12 mouse cellular contexts compared by ENCODE assay signal in the genomic region with DNA sequence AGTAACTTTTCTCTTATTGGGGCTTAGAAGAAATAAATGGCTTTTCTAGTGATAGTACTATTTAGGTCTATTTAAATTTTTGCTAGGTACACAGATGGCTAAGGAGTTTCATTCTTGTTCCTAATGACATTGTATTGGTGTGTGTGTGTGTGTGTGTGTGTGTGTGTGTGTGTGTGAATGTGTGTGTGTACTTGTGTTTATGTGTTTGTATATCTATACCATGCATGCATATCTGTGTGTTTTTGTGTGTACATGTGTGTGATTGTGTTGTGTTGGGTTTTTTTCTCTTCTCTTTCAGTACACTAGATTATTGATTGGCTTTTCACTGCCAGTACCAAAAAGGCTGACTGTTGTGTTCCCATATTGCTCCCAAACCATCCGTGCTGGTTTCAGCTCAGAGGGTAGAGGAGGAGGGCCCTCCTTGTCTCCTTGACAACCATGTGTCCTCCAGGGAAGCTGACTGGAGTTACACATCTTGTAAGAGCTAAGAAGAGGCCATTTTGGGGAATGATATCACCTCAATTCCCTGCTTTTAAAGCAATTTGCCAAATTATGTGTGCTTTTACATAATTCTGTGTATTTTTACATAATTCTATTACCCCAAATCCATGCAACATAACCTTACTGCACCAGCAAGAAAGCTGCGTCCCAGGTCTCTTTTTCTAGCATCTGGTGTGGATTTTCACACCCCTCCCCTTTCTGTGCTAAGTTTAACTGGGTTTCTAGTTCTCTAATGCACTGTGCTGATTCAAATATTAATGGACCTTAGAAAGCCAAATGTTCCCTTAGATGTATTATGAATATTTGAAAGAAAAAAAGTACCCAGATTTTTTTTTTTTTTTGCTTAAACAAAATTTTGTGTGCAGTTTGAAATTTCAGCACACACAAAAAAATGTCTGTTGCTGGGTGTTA.
DNase-seq lines count a peak whose midpoint lies in the region; ATAC-seq and TF ChIP-seq lines count a peak whose summit lies in the region.
"Had no signal": no experiment of that assay in that cellular context is flagged by ENCODE, and none has a peak within 500 bp of the region (broad histone marks: within the 10 kb centered on the region; RNA-seq: fewer than 3 reads in every experiment).

No protein-coding gene starts in this region.

- H3K36me3 ChIP-seq in ES-Bruce4 (ENCODE audit: control insufficient read depth, insufficient read depth, low read length, poor library complexity, severe bottlenecking) = peaks cover 3% of the 10 kb centered on the region; the same call in 1 of the 2 replicates
- H3K36me3 ChIP-seq in forebrain, postnatal 0 days (ENCODE audit: insufficient read depth) = no peaks in the 10 kb centered on the region
- no peaks in the 10 kb centered on the region for H3K36me3 ChIP-seq in liver, embryonic 12.5 days
- H3K36me3 ChIP-seq: intestine, embryonic 15.5 days; limb, embryonic 12.5 days had no signal

- WGBS in forebrain, postnatal 0 days = 28% methylated on average over 2 of the region's 2 CpGs
- WGBS in liver, embryonic 12.5 days (ENCODE audit: insufficient replicate concordance) = 47% methylated on average over 2 of the region's 2 CpGs

- peak; percentile 92 for ATAC-seq in forebrain, postnatal 0 days
- ATAC-seq in monocyte, adult 5-6 weeks (replicated peaks; ENCODE audit: insufficient number of reproducible peaks, low FRiP score, low TSS enrichment, poor library complexity, severe bottlenecking) = no peak
- ATAC-seq in liver, embryonic 12.5 days = no peak
- ATAC-seq: intestine, embryonic 15.5 days had no signal

- H3K27me3 ChIP-seq in ES-Bruce4 (ENCODE audit: control insufficient read depth, insufficient read depth, low read length, poor library complexity, severe bottlenecking) = no peaks in the 10 kb centered on the region
- no peaks in the 10 kb centered on the region for H3K27me3 ChIP-seq in forebrain, postnatal 0 days (ENCODE audit: insufficient read depth, low read length)
- no peaks in the 10 kb centered on the region for H3K27me3 ChIP-seq in liver, embryonic 12.5 days (replicated peaks)
- H3K27me3 ChIP-seq: intestine, embryonic 15.5 days; limb, embryonic 12.5 days had no signal

- H3K4me3 ChIP-seq in ES-Bruce4 (ENCODE audit: low read depth, low read length) = no peak overlapping the region
- no peak overlapping the region for H3K4me3 ChIP-seq in forebrain, postnatal 0 days (ENCODE audit: low read depth, low read length)
- no peak overlapping the region for H3K4me3 ChIP-seq in liver, embryonic 12.5 days
- H3K4me3 ChIP-seq: intestine, embryonic 15.5 days; limb, embryonic 12.5 days had no signal

- TF ChIP-seq POLR2A in ES-Bruce4 (IDR thresholded peaks at IDR 0.05; ENCODE audit: insufficient read depth, low read length) = no peak

- no peak overlapping the region for H3K9ac ChIP-seq in ES-Bruce4 (ENCODE audit: low read depth, poor library complexity, severe bottlenecking)
- no peak overlapping the region for H3K9ac ChIP-seq in forebrain, postnatal 0 days
- H3K9ac ChIP-seq in liver, embryonic 12.5 days = no peak overlapping the region
- H3K9ac ChIP-seq: intestine, embryonic 15.5 days; limb, embryonic 12.5 days had no signal

- H3K4me2 ChIP-seq in forebrain, postnatal 0 days (ENCODE audit: low read depth) = no peak overlapping the region
- no peak overlapping the region for H3K4me2 ChIP-seq in liver, embryonic 12.5 days
- H3K4me2 ChIP-seq: intestine, embryonic 15.5 days; limb, embryonic 12.5 days had no signal

- peaks cover 3% of the 10 kb centered on the region for H3K4me1 ChIP-seq in ES-Bruce4 (ENCODE audit: control insufficient read depth, insufficient read depth, low read length)
- H3K4me1 ChIP-seq in forebrain, postnatal 0 days (ENCODE audit: insufficient read depth) = no peaks in the 10 kb centered on the region
- no peaks in the 10 kb centered on the region for H3K4me1 ChIP-seq in liver, embryonic 12.5 days
- H3K4me1 ChIP-seq: intestine, embryonic 15.5 days; limb, embryonic 12.5 days had no signal

- peaks cover 11% of the 10 kb centered on the region for H3K9me3 ChIP-seq in ES-Bruce4 (replicated peaks; ENCODE audit: control insufficient read depth, insufficient read depth, low read length, poor library complexity, severe bottlenecking)
- H3K9me3 ChIP-seq in forebrain, postnatal 0 days (ENCODE audit: low read length) = no peaks in the 10 kb centered on the region
- no peaks in the 10 kb centered on the region for H3K9me3 ChIP-seq in liver, embryonic 12.5 days (replicated peaks)
- H3K9me3 ChIP-seq: intestine, embryonic 15.5 days; limb, embryonic 12.5 days had no signal

- peak; percentile 81 for DNase-seq in ES-CJ7 (ENCODE audit: low read depth, low spot score)
- DNase-seq in forebrain, postnatal 0 days = peak; percentile 31
- DNase-seq in layer of hippocampus, postnatal 36 days = peak; percentile 16 to 28
- no peak for DNase-seq in urinary bladder, postnatal 4 days (ENCODE audit: low spot score in 2 of 2)
- DNase-seq in cerebellum, adult 18-20 months = no peak
- DNase-seq: cerebellum, postnatal 36 days; lung, adult 2 months had no signal

- TF ChIP-seq CTCF in ES-Bruce4 (IDR thresholded peaks at IDR 0.05; ENCODE audit: low read depth, low read length) = no peak
- no peak for TF ChIP-seq CTCF in forebrain, postnatal 0 days (IDR thresholded peaks at IDR 0.05; ENCODE audit: low read depth)

- TF ChIP-seq EP300 in ES-Bruce4 (IDR thresholded peaks at IDR 0.05; ENCODE audit: insufficient read depth, low read depth, low read length) = no peak

- H3K27ac ChIP-seq in ES-Bruce4 (ENCODE audit: insufficient read depth, low read length) = peak overlapping the region; percentile 92
- H3K27ac ChIP-seq in forebrain, postnatal 0 days (ENCODE audit: low read depth, low read length) = no peak overlapping the region
- H3K27ac ChIP-seq in liver, embryonic 12.5 days = no peak overlapping the region
- H3K27ac ChIP-seq: intestine, embryonic 15.5 days; limb, embryonic 12.5 days had no signal

Comparison
In these comparisons a context has a peak if more than half of its experiments do, and no peak if none do; other contexts are left out.
1. DNase-seq: peak in ES-CJ7 (single experiment), forebrain, postnatal 0 days (single experiment) and layer of hippocampus, postnatal 36 days (2 of 2); none in urinary bladder, postnatal 4 days (0 of 2) and cerebellum, adult 18-20 months (0 of 2).